Mouse (Mus musculus) forebrain, embryonic 14.5 days (tissue): Measurements from ENCODE around the gene Slc22a23. TPM values are rescaled to one million over a fixed set of nuclear protein-coding genes. Genes with fewer than 3 reads are reported as not detected.

Experiments used
- ATAC-seq: fragments of 200-750 bp; cut with Nextera tagmentation; 2 replicates; pipeline ENCODE4 v1.8.0; 2017; ENCODE audit warnings: mild to moderate bottlenecking, moderate library complexity
- DNase-seq: peaks from one replicate; pipeline ENCODE4 v3.0.0-alpha.2; 2015; ENCODE audit warnings: low spot score
- H3K27ac ChIP-seq: fragments of 300-500 bp; sonication (generic); 2 replicates; pipeline ENCODE4 v1.5.1; 2014; ENCODE audit warnings: low read depth, mild to moderate bottlenecking, control low read depth, low read length, moderate library complexity
- H3K27me3 ChIP-seq: fragments of 300-500 bp; sonication (generic); replicated peaks from 2 replicates; pipeline ENCODE4 v1.6.1; 2014; ENCODE audit warnings: low read length, control low read depth, mixed read lengths; ENCODE audit not compliant: control insufficient read depth, insufficient read depth
- H3K36me3 ChIP-seq: fragments of 300-500 bp; sonication (generic); 2 replicates; pipeline ENCODE4 v1.6.1; 2014; ENCODE audit warnings: low read length, control low read depth; ENCODE audit not compliant: control insufficient read depth, insufficient read depth
- H3K4me1 ChIP-seq: fragments of 300-500 bp; sonication (generic); 2 replicates; pipeline ENCODE4 v1.6.1; 2014; ENCODE audit warnings: antibody characterized with exemption, low read length, control low read depth; ENCODE audit not compliant: control insufficient read depth, insufficient read depth
- H3K4me2 ChIP-seq: fragments of 300-500 bp; sonication (generic); 2 replicates; pipeline ENCODE4 v1.6.1; 2014; ENCODE audit warnings: mild to moderate bottlenecking, control low read depth, low read length
- H3K4me3 ChIP-seq: fragments of 300-500 bp; sonication (generic); 2 replicates; pipeline ENCODE4 v1.5.1; 2014; ENCODE audit warnings: low read depth, low read length, control low read depth
- H3K9ac ChIP-seq: fragments of 300-500 bp; sonication (generic); 2 replicates; pipeline ENCODE4 v1.6.1; 2014; ENCODE audit warnings: mild to moderate bottlenecking, low read length, control low read depth, moderate library complexity
- H3K9me3 ChIP-seq: fragments of 300-500 bp; sonication (generic); replicated peaks from 2 replicates; pipeline ENCODE4 v1.6.1; 2016; ENCODE audit warnings: low read length, control low read depth, mixed read lengths; ENCODE audit not compliant: control insufficient read depth
- WGBS: fragments of 180-500 bp; shearing (Covaris S2); extraction: QIAGEN DNeasy Blood & Tissue Kit; methylation state at CpG from one replicate; pipeline ENCODE4 v1.1.7; 2014; 5-methylcytosine and 5-hydroxymethylcytosine counted together
- polyA plus RNA-seq: library from polyadenylated mRNA; unstranded; fragments of >200 nt; fragmentation: Nextera tagmentation; extraction: Ambion mirVana; gene quantifications from 2 replicates; pipeline ENCODE4 v1.2.1, GENCODE M21; 2014

Slc22a23 gene
- polyA plus RNA-seq, 1 experiment from 2014 or later: 14.2 TPM

DNA sequence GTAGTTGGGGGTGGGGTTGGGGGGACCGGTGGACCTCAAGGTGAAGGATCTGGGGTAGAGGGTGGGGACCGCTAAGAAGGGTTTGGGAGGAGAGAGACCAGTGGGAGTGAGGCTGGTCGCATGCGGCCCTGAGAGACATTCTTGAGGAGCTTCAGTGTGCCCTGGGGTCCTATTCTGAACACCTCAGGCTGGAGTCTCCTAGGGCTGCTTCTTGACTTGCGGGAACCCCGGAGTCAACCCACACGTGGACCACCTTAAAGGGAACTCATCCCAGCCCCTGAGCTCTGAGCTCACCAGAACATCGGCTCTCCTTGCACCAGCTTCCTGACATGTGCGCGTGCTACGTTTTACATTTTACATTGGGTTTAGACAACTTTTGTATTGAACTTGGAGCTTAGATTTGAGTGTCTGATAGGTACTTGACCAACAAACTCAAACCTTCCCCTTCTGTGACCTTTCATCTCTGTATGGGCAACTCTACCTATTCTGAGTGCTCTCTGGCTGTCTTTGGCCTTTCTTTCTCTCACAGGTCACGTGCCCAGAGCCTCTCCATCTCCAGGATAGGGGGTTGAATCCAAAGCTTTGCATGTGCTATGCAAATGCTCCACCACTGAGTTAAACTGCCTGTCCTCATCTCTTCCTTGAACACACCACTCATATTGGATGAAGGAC lies 181.5 kb downstream of the Slc22a23 start:
- peaks cover 5% of the 10 kb centered on the region for H3K4me1 ChIP-seq
- H3K4me2 ChIP-seq: peak overlapping the region; percentile 65
- peak overlapping the region; percentile 64 for H3K4me3 ChIP-seq
- 35% methylated on average over 12 of the region's 12 CpGs for WGBS
- no peaks in the 10 kb centered on the region for H3K9me3 ChIP-seq
- peak overlapping the region; percentile 90 for H3K27ac ChIP-seq
- DNase-seq (no peak), ATAC-seq (0 out of 2 replicates have a peak, but pooled peaks have one; percentile 1)
- H3K9ac ChIP-seq: peak overlapping the region; percentile 72
- no peaks in the 10 kb centered on the region for H3K27me3 ChIP-seq
- H3K36me3 ChIP-seq: peaks cover 9% of the 10 kb centered on the region

- Histone ChIP-seq H3K4me1 (peaks cover 5% of the 10 kb centered on the region), H3K9ac (peak within 1 kb of the TSS; percentile 72), H3K4me3 (peak within 1 kb of the TSS; percentile 64), H3K9me3 (no peaks in the 10 kb centered on the region), H3K27ac (peak within 1 kb of the TSS; percentile 90), H3K36me3 (peaks cover 9% of the 10 kb centered on the region), H3K4me2 (peak within 1 kb of the TSS; percentile 65), H3K27me3 (no peaks in the 10 kb centered on the region)
- WGBS: 4% methylated on average over 41 of the region's 44 CpGs
- peak; percentile 96 for ATAC-seq
- peak; percentile 95 for DNase-seq
These were observed 182.3 kb downstream of the Slc22a23 start, which contains the start of gene Psmg4 for GRCm38 (mm10) chr13:34162491-34163303. TSS of gene Psmg4 (plus strand) at chr13:34162964.

DNA sequence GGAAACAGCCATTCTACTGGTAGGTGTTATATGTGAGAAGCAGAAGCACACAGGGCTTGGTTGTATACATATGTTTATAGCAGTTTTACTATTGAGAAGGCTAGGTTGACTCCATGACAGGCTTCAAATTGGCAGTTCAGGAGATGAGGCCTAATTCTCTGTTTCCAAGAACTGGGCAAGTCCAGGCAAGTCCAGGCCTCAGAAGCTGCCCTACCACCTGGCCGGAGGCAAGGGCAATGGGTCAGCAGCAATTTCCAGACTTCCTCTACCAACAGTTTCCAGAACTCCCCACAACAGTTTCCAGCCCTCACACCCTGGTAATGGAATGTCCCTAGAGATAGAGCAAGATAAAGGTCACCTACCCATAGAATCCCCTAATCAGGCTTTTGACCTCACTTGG lies 185.1 kb downstream of the Slc22a23 start:
- 92% methylated on average over 1 of the region's 1 CpGs for WGBS

GRCm38 (mm10) chr13:34157596-34158157 lies 187.3 kb downstream of the Slc22a23 start:
- DNase-seq (no peak), ATAC-seq (no peak)
- no peaks in the 10 kb centered on the region for H3K27me3 ChIP-seq
- WGBS: 93% methylated on average over 3 of the region's 3 CpGs
- H3K4me2 ChIP-seq: no peak overlapping the region
- H3K4me3 ChIP-seq: no peak overlapping the region
- no peak overlapping the region for H3K27ac ChIP-seq
- no peak overlapping the region for H3K9ac ChIP-seq
- no peaks in the 10 kb centered on the region for H3K9me3 ChIP-seq
- H3K4me1 ChIP-seq: peaks cover 19% of the 10 kb centered on the region
- no peaks in the 10 kb centered on the region for H3K36me3 ChIP-seq

More for the DNA sequence above, 185.1 kb downstream of the Slc22a23 start:
- no peak for ATAC-seq
- H3K27ac ChIP-seq: no peak overlapping the region
- no peak overlapping the region for H3K4me2 ChIP-seq
- H3K9me3 ChIP-seq: no peaks in the 10 kb centered on the region
- no peak overlapping the region for H3K9ac ChIP-seq
- DNase-seq: no peak
- no peaks in the 10 kb centered on the region for H3K36me3 ChIP-seq
- H3K4me1 ChIP-seq: peaks cover 9% of the 10 kb centered on the region
- H3K27me3 ChIP-seq: no peaks in the 10 kb centered on the region
- H3K4me3 ChIP-seq: no peak overlapping the region

- no peak overlapping the region for H3K4me2 ChIP-seq
- H3K27me3 ChIP-seq: no peaks in the 10 kb centered on the region
- 64% methylated on average over 2 of the region's 2 CpGs for WGBS
- no peaks in the 10 kb centered on the region for H3K9me3 ChIP-seq
- H3K4me1 ChIP-seq: peaks cover 20% of the 10 kb centered on the region
- no peak overlapping the region; the same call in 1 of the 2 replicates for H3K9ac ChIP-seq
- ATAC-seq: 0 out of 2 replicates have a peak, but pooled peaks have one; percentile 21
- no peaks in the 10 kb centered on the region for H3K36me3 ChIP-seq
- peak overlapping the region; percentile 9; the same call in 1 of the 2 replicates for H3K27ac ChIP-seq
- peak; percentile 72 for DNase-seq
- H3K4me3 ChIP-seq: no peak overlapping the region
These were observed 188.2 kb downstream of the Slc22a23 start for GRCm38 (mm10) chr13:34156840-34157185.

DNA sequence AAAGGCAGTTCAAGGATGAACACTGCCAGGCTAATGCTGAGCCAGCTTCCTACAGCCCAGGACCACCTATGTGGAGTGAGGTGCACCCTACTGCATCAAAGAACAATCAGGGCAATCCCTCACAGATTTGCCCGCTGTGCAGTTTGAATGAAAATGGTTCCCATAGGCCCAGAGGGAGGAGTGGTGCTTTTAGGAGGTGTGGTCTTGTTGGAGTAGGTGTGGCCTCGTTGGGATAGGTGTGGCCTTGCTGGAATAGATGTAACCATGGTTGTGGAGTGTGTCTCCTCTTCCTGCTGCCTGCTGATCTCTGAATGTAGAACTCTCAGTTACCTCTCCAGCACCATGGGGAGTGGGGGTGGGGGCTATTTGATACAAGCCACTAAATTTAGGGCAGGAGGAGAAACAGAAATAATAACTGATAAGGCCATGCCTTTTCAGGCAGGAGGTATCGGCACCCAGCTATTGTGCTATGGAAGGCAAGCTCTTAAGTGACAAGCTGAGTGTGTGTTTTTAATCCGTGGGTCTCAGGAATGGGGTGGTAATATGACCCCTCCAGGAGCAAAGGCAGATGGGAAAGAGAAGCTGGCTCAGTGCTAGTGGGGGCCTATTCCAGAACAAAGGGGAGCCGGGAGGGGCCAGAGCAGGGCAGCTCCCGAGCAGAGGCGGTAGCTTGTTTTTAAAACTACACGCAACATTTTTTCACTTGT lies 188.7 kb downstream of the Slc22a23 start:
- Histone ChIP-seq H3K9ac (no peak overlapping the region; the same call in 1 of the 2 replicates), H3K36me3 (no peaks in the 10 kb centered on the region), H3K27ac (peak overlapping the region; percentile 9; the same call in 1 of the 2 replicates), H3K4me3 (no peak overlapping the region), H3K27me3 (no peaks in the 10 kb centered on the region), H3K4me2 (no peak overlapping the region), H3K9me3 (no peaks in the 10 kb centered on the region), H3K4me1 (peaks cover 20% of the 10 kb centered on the region)
- DNase-seq (no peak), ATAC-seq (0 out of 2 replicates have a peak, but pooled peaks have one; percentile 5)
- 46% methylated on average over 8 of the region's 8 CpGs for WGBS

DNA sequence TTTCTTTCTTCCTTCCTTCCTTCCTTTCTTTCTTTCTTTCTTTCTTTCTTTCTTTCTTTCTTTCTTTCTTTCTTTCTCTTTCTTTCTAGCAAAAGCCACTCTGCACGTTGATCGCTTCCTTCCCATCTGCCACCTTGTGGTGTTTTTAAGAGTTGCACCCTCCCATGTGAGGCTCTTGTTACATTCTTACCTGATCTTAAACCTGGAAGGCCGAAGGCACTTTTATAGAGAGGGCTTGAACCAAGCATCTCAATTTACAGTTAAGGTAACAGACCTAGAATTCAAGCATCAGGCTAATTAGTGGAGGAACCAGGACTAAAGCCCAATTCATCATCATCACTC lies 190.1 kb downstream of the Slc22a23 start:
- peak overlapping the region; percentile 83 for H3K27ac ChIP-seq
- DNase-seq (peak; percentile 82), ATAC-seq (no peak)
- H3K4me1 ChIP-seq: peaks cover 29% of the 10 kb centered on the region
- 30% methylated on average over 3 of the region's 3 CpGs for WGBS
- H3K9me3 ChIP-seq: no peaks in the 10 kb centered on the region
- H3K36me3 ChIP-seq: no peaks in the 10 kb centered on the region
- H3K27me3 ChIP-seq: no peaks in the 10 kb centered on the region
- peak overlapping the region; percentile 12; the same call in 1 of the 2 replicates for H3K4me3 ChIP-seq
- peak overlapping the region; percentile 43; the same call in 1 of the 2 replicates for H3K9ac ChIP-seq
- H3K4me2 ChIP-seq: peak overlapping the region; percentile 39

DNA sequence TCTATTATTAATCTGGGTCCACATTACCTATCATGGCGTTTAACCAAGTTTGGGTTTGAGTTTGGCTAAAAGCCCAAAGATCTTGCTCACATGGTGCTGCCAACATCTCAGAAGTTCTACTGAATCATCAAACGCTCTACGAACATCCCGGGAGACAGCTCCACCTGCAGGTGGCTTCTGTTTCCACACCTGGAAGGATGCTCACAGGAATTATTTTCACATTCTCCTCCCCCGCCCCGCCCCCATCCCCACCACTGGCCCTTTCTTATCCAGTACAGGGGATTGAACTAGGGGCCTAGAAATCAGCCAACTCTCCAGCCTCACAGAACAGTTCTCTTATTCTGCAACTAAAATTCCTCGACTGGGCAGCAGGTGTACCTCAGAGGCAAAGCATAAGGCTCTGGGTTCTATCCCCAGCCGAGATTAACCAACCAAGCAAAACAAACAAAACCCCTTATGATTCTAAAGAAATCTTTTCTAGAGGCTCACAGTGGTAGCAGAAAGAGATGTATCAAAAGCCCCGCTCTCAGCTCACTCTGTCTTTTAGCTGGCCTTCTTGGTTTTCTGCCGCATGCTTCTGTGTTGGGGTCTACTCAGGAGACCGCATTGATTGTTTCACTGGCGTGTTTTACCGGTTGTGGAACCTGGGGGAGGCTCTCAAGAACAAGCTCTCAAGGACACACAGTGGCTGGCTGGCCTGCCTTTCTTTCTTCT lies 190.6 kb downstream of the Slc22a23 start:
- H3K4me3 ChIP-seq: peak overlapping the region; percentile 12; the same call in 1 of the 2 replicates
- DNase-seq (peak; percentile 90), ATAC-seq (peak; percentile 51)
- no peaks in the 10 kb centered on the region for H3K9me3 ChIP-seq
- peak overlapping the region; percentile 39 for H3K4me2 ChIP-seq
- H3K4me1 ChIP-seq: peaks cover 34% of the 10 kb centered on the region
- peak overlapping the region; percentile 83 for H3K27ac ChIP-seq
- H3K36me3 ChIP-seq: no peaks in the 10 kb centered on the region
- H3K27me3 ChIP-seq: no peaks in the 10 kb centered on the region
- peak overlapping the region; percentile 43 for H3K9ac ChIP-seq
- 33% methylated on average over 13 of the region's 13 CpGs for WGBS
